Mouse (Mus musculus): ENCODE results near the gene Ddn.
A peak's percentile ranks its signal among the peaks of the same experiment; 100 is the strongest.

Gene Ddn

DNA sequence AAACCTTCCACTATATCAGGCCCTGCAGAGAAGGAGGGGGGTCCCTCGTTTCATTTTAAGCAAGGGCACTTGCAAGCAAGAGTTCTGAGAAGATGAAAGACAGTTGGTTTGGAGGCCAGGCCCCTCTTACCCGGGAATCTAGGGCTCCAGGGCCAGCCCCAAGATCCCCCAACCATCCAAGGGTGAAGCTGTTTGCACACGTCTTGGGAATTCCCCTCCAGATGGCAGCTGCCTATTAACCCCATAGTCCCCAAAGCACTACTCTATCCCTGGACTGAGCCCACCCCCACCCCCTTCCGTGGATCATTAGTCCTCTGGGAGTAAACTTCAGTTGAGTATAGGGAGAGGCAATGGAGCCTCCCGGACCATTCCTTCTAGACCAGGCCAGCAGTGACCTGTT, 33.8 kb downstream of the Ddn start:
- no peak for DNase-seq (ENCODE audit: low read depth, low spot score)

DNA sequence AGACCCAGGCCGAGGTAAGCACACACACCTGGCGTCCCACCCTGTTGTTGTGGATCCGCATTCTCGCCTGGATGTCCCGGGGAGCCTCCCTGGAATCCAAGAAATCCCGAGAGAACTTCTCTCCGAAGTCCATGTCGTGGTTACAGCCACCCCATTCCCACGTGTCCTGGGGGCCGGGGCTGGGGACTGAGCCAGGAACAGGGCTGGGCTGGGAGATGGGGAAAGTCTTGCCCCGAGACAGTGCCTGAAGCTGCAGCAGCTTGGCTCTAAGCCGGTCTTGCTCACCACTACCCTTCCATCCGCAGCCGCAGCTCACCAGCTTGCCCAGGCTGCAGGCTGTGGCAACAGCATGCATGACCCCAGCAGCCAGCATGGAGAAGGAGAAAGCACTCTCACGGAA, 35.2 kb downstream of the Ddn start:
- DNase-seq (ENCODE audit: low read depth, low spot score) = no peak

GRCm38 (mm10) chr15:98772511-98773211, 36.6 kb downstream of the Ddn start:
- no peak for DNase-seq (ENCODE audit: low read depth, low spot score)

DNA sequence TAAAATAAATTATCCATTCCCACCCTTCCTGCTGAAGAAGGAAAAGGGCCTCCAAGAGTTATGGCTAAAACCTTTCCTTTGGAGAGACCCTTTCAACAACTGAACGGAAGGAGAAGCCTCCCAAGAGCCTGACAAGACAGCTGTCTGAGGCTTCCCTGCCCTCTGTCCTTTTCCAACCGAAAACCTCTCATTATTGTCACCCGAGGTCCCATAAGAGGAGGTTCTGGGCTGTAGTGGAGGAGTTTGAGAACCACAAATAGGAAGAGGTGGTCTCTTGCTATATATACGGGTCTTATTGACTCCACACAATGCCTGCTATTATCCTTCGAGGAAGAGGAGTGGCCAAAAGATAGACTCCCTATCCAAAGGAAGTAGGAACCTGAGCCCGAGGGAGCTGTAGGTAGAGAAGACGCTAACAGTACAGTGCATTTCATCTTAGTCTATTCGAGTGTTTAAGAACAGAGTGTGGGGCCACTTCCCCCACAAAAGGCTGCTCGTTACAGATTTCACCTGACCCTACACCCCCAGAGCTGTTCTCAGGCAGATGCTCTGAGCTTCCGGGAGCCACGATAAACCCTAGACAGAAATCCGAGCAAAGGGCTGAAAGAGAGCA, 37.4 kb downstream of the Ddn start:
- no peak for DNase-seq (ENCODE audit: low read depth, low spot score)

DNA sequence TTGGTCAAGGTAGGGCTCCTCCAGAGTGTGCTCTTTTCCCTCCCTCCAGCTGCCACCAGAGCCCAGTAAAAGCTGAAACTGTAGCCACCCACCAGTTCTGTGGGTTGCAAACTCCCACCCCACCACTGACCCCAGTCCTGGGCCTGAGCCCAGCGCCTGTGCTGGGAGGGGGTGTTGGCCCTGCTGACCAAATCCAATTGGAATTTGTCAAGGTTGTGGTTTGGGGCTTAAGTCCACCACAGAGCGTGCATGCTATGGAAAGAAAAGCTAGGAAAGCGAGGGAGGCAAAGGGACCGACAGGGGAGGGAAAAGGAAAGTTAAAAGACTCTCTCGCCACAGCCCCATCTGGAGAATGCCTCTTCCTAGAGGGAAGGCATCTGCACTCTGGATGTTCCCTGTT, 41.0 kb downstream of the Ddn start:
- no peak for DNase-seq (ENCODE audit: low read depth, low spot score)

DNA sequence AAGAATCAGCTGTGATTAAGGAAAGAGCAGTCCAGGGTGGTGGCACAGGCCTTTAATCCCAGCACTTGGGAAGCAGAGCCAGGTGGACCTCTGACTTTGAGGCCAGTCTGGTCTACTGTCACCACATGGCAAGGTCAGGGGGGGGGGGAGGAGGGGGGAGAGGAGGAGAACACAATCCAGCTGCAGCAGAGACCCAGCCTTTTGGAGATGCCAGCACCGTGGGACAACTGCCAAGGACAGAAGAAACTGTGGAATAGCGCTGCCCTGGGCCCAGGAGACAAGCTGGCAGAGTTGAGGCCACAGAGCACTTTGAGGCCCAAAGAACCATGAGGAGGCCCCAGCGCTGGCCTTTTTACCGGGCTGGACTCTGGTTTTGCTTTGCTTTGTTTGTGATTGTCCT, 43.4 kb downstream of the Ddn start:
- DNase-seq (ENCODE audit: low read depth, low spot score) = no peak

- DNase-seq (ENCODE audit: low read depth, low spot score) = peak; percentile 92
Measured at GRCm38 (mm10) chr15:98762670-98763529, 46.4 kb downstream of the Ddn start, which contains the start of gene Arf3. TSS of gene Arf3 (minus strand) at chr15:98763214.

GRCm38 (mm10) chr15:98762201-98762621, 47.1 kb downstream of the Ddn start:
- peak; percentile 71 for DNase-seq (ENCODE audit: low read depth, low spot score)

DNA sequence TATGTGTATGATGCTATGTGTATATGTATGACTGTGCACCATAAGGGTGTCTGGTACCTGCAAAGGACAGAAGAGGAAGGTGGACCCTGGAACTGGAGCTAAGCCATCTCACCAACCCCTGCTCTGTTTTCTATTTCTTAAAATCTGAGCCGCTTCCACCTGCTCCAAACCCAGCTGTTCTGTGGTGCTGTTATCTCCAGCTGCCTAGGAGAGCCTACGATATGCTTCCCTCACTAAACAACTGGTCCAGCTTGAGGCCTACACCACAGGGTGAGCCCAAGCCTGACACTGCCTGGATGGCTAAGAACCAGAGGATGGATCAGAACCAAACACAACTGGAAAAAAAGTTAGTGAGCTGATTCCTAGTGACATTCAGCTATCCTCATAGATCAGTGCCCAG, 55.2 kb downstream of the Ddn start:
- DNase-seq (ENCODE audit: low read depth, low spot score) = no peak

Measured in retina, postnatal 7 days (tissue).